Mouse (Mus musculus): ENCODE data around the gene Iqcd. TPM values are rescaled to one million over a fixed set of nuclear protein-coding genes. Genes with fewer than 3 reads are reported as not detected.

Gene Iqcd
- polyA plus RNA-seq, 1 experiment = 77.3 TPM

GRCm38 (mm10) chr5:120644227-120644626, 55.4 kb downstream of the Iqcd start:
- Histone ChIP-seq H3K4me1 (ENCODE audit: control insufficient read depth, insufficient read depth, low read length) (peaks cover 2% of the 10 kb centered on the region), H3K36me3 (ENCODE audit: control insufficient read depth, insufficient read depth, low read length) (no peaks in the 10 kb centered on the region), H3K27ac (ENCODE audit: control insufficient read depth, insufficient read depth, low read depth, low read length) (no peak overlapping the region), H3K4me3 (ENCODE audit: control insufficient read depth, low read depth, low read length) (no peak overlapping the region), H3K27me3 (ENCODE audit: control insufficient read depth, insufficient read depth, low read length) (no peaks in the 10 kb centered on the region)
- TF ChIP-seq CTCF (IDR thresholded peaks at IDR 0.05; ENCODE audit: control insufficient read depth, insufficient read depth, insufficient replicate concordance, low read depth, low read length) = no peak

GRCm38 (mm10) chr5:120645851-120646250, 57.0 kb downstream of the Iqcd start:
- Histone ChIP-seq H3K27ac (ENCODE audit: control insufficient read depth, insufficient read depth, low read depth, low read length) (no peak overlapping the region), H3K27me3 (ENCODE audit: control insufficient read depth, insufficient read depth, low read length) (no peaks in the 10 kb centered on the region), H3K36me3 (ENCODE audit: control insufficient read depth, insufficient read depth, low read length) (no peaks in the 10 kb centered on the region), H3K4me1 (ENCODE audit: control insufficient read depth, insufficient read depth, low read length) (peaks cover 4% of the 10 kb centered on the region), H3K4me3 (ENCODE audit: control insufficient read depth, low read depth, low read length) (no peak overlapping the region)
- TF ChIP-seq CTCF (IDR thresholded peaks at IDR 0.05; ENCODE audit: control insufficient read depth, insufficient read depth, insufficient replicate concordance, low read depth, low read length) (no peak), POLR2A (IDR thresholded peaks at IDR 0.05; ENCODE audit: control insufficient read depth, low read depth, low read length) (no peak)

- Histone ChIP-seq H3K36me3 (ENCODE audit: control insufficient read depth, insufficient read depth, low read length) (no peaks in the 10 kb centered on the region), H3K4me1 (ENCODE audit: control insufficient read depth, insufficient read depth, low read length) (peaks cover 4% of the 10 kb centered on the region), H3K4me3 (ENCODE audit: control insufficient read depth, low read depth, low read length) (no peak overlapping the region), H3K27me3 (ENCODE audit: control insufficient read depth, insufficient read depth, low read length) (no peaks in the 10 kb centered on the region), H3K27ac (ENCODE audit: control insufficient read depth, insufficient read depth, low read depth, low read length) (no peak overlapping the region)
- no peak for TF ChIP-seq CTCF (IDR thresholded peaks at IDR 0.05; ENCODE audit: control insufficient read depth, insufficient read depth, insufficient replicate concordance, low read depth, low read length)
- TF ChIP-seq POLR2A (IDR thresholded peaks at IDR 0.05; ENCODE audit: control insufficient read depth, low read depth, low read length) = no peak
These were observed 58.5 kb downstream of the Iqcd start for GRCm38 (mm10) chr5:120647361-120647760.

- Histone ChIP-seq H3K27me3 (ENCODE audit: control insufficient read depth, insufficient read depth, low read length) (no peaks in the 10 kb centered on the region), H3K4me1 (ENCODE audit: control insufficient read depth, insufficient read depth, low read length) (peaks cover 4% of the 10 kb centered on the region), H3K4me3 (ENCODE audit: control insufficient read depth, low read depth, low read length) (no peak overlapping the region), H3K27ac (ENCODE audit: control insufficient read depth, insufficient read depth, low read depth, low read length) (no peak overlapping the region), H3K36me3 (ENCODE audit: control insufficient read depth, insufficient read depth, low read length) (no peaks in the 10 kb centered on the region)
- TF ChIP-seq POLR2A (IDR thresholded peaks at IDR 0.05; ENCODE audit: control insufficient read depth, low read depth, low read length) (no peak), CTCF (IDR thresholded peaks at IDR 0.05; ENCODE audit: control insufficient read depth, insufficient read depth, insufficient replicate concordance, low read depth, low read length) (no peak)
These were observed 59.1 kb downstream of the Iqcd start for GRCm38 (mm10) chr5:120647814-120648491.

- Histone ChIP-seq H3K27me3 (ENCODE audit: control insufficient read depth, insufficient read depth, low read length) (no peaks in the 10 kb centered on the region), H3K36me3 (ENCODE audit: control insufficient read depth, insufficient read depth, low read length) (no peaks in the 10 kb centered on the region), H3K4me1 (ENCODE audit: control insufficient read depth, insufficient read depth, low read length) (peaks cover 4% of the 10 kb centered on the region), H3K4me3 (ENCODE audit: control insufficient read depth, low read depth, low read length) (peak within 1 kb of the TSS; percentile 62), H3K27ac (ENCODE audit: control insufficient read depth, insufficient read depth, low read depth, low read length) (no peak within 1 kb of the TSS)
- peak; percentile 40; the same call in 1 of the 2 replicates for TF ChIP-seq CTCF (IDR thresholded peaks at IDR 0.05; ENCODE audit: control insufficient read depth, insufficient read depth, insufficient replicate concordance, low read depth, low read length)
- TF ChIP-seq POLR2A (IDR thresholded peaks at IDR 0.05; ENCODE audit: control insufficient read depth, low read depth, low read length) = no peak
These were observed 60.0 kb downstream of the Iqcd start, which contains the start of gene Rasal1 for GRCm38 (mm10) chr5:120648569-120649373. Rasal1 (plus strand) TSS chr5:120648812.

- H3K27ac ChIP-seq (ENCODE audit: control insufficient read depth, insufficient read depth, low read depth, low read length) = no peak overlapping the region
- TF ChIP-seq POLR2A (IDR thresholded peaks at IDR 0.05; ENCODE audit: control insufficient read depth, low read depth, low read length) = no peak
- TF ChIP-seq CTCF (IDR thresholded peaks at IDR 0.05; ENCODE audit: control insufficient read depth, insufficient read depth, insufficient replicate concordance, low read depth, low read length) = no peak
These were observed 60.6 kb downstream of the Iqcd start for GRCm38 (mm10) chr5:120649374-120649933.

GRCm38 (mm10) chr5:120649938-120650337, 61.1 kb downstream of the Iqcd start:
- H3K4me3 ChIP-seq (ENCODE audit: control insufficient read depth, low read depth, low read length) = no peak overlapping the region
- no peaks in the 10 kb centered on the region for H3K36me3 ChIP-seq (ENCODE audit: control insufficient read depth, insufficient read depth, low read length)
- TF ChIP-seq POLR2A (IDR thresholded peaks at IDR 0.05; ENCODE audit: control insufficient read depth, low read depth, low read length) (no peak), CTCF (IDR thresholded peaks at IDR 0.05; ENCODE audit: control insufficient read depth, insufficient read depth, insufficient replicate concordance, low read depth, low read length) (no peak)
- peaks cover 4% of the 10 kb centered on the region for H3K4me1 ChIP-seq (ENCODE audit: control insufficient read depth, insufficient read depth, low read length)
- no peaks in the 10 kb centered on the region for H3K27me3 ChIP-seq (ENCODE audit: control insufficient read depth, insufficient read depth, low read length)
- no peak overlapping the region for H3K27ac ChIP-seq (ENCODE audit: control insufficient read depth, insufficient read depth, low read depth, low read length)

More at GRCm38 (mm10) chr5:120649374-120649933, 60.6 kb downstream of the Iqcd start:
- Histone ChIP-seq H3K4me3 (ENCODE audit: control insufficient read depth, low read depth, low read length) (peak overlapping the region; percentile 62), H3K4me1 (ENCODE audit: control insufficient read depth, insufficient read depth, low read length) (peaks cover 4% of the 10 kb centered on the region), H3K27me3 (ENCODE audit: control insufficient read depth, insufficient read depth, low read length) (no peaks in the 10 kb centered on the region), H3K36me3 (ENCODE audit: control insufficient read depth, insufficient read depth, low read length) (no peaks in the 10 kb centered on the region)
